Mouse (Mus musculus): ENCODE data around the gene Chdh.
A peak's percentile ranks its signal among the peaks of the same experiment; 100 is the strongest.

Gene Chdh

GRCm38 (mm10) chr14:30008733-30009575 is at the start of gene Chdh, which contains the start of gene Il17rb:
Gene Chdh (plus strand): TSS chr14:30009023.
Gene Il17rb (minus strand): TSS chr14:30008896.
- peak; percentile 88 to 89 for DNase-seq

- DNase-seq, result no peak
Observed at GRCm38 (mm10) chr14:29967611-29968010, 41.2 kb upstream of the Chdh start.

GRCm38 (mm10) chr14:29968075-29968821 is 40.6 kb upstream of the Chdh start, which contains the start of gene Selenok:
Gene Selenok (plus strand): TSS chr14:29968308.
- DNase-seq, result peak; percentile 97 to 99

- no peak for DNase-seq
Observed at GRCm38 (mm10) chr14:29971446-29971845, 37.4 kb upstream of the Chdh start.

GRCm38 (mm10) chr14:29971993-29972392 is 36.8 kb upstream of the Chdh start:
- DNase-seq, result no peak

- DNase-seq, result no peak
Observed at GRCm38 (mm10) chr14:29976927-29977326, 31.9 kb upstream of the Chdh start.

- DNase-seq, result peak; percentile 88 to 92
Observed at GRCm38 (mm10) chr14:29978254-29979204, 30.3 kb upstream of the Chdh start, which contains the start of gene Actr8. Gene Actr8 (plus strand): TSS chr14:29978337.

GRCm38 (mm10) chr14:29980447-29981205 is 28.2 kb upstream of the Chdh start:
- DNase-seq, result peak in 1 of 2 experiments; percentile 62

GRCm38 (mm10) chr14:29986096-29986495 is 22.7 kb upstream of the Chdh start:
- DNase-seq, result no peak

GRCm38 (mm10) chr14:29987276-29987675 is 21.5 kb upstream of the Chdh start:
- DNase-seq, result no peak

- no peak for DNase-seq
Observed at GRCm38 (mm10) chr14:29987739-29988138, 21.1 kb upstream of the Chdh start.

- peak in 1 of 2 experiments; percentile 29 for DNase-seq
Observed at GRCm38 (mm10) chr14:29988337-29988736, 20.5 kb upstream of the Chdh start.

GRCm38 (mm10) chr14:29994976-29995375 is 13.8 kb upstream of the Chdh start:
- no peak for DNase-seq

GRCm38 (mm10) chr14:29996000-29996751 is 12.6 kb upstream of the Chdh start:
- peak; percentile 68 to 92 for DNase-seq

GRCm38 (mm10) chr14:29997345-29997744 is 11.5 kb upstream of the Chdh start:
- no peak for DNase-seq

GRCm38 (mm10) chr14:29998747-29999474 is 9.9 kb upstream of the Chdh start:
- DNase-seq, result no peak

- no peak for DNase-seq
Observed at GRCm38 (mm10) chr14:29999475-29999811, 9.4 kb upstream of the Chdh start.

- peak; percentile 97 for DNase-seq
Observed at GRCm38 (mm10) chr14:30009864-30010560, 1.2 kb downstream of the Chdh start.

GRCm38 (mm10) chr14:30011886-30012560 is 3.2 kb downstream of the Chdh start:
- peak; percentile 88 to 94 for DNase-seq
